In genomic region chr7:138734254-138734653, GRCm38 (mm10) we compare ENCODE assay signal across 8 mouse cellular contexts.
DNase-seq lines count a peak whose midpoint lies in the region; ATAC-seq and TF ChIP-seq lines count a peak whose summit lies in the region.

No protein-coding gene starts in this region.

- TF ChIP-seq EP300 in liver, postnatal 0 days (IDR thresholded peaks at IDR 0.05; ENCODE audit: low read depth) = no peak

- H3K36me3 ChIP-seq in liver, postnatal 0 days (replicated peaks; ENCODE audit: insufficient read depth, low read length) = no peaks in the 10 kb centered on the region

- no peaks in the 10 kb centered on the region for H3K27me3 ChIP-seq in liver, postnatal 0 days (ENCODE audit: insufficient read depth, low read length)

- no peaks in the 10 kb centered on the region for H3K9me3 ChIP-seq in liver, postnatal 0 days (ENCODE audit: low read length)

- peak; percentile 28 for DNase-seq in gastrocnemius, postnatal 14 days
- no peak for DNase-seq in gastrocnemius, adult 18-20 months (ENCODE audit: low spot score)
- DNase-seq in ovary, postnatal 36 days (ENCODE audit: low spot score) = peak; percentile 28
- DNase-seq in ovary, adult 18-20 months (ENCODE audit: low spot score) = no peak
- DNase-seq in adrenal gland, postnatal 36 days = peak; percentile 38 to 52
- peak; percentile 21 to 39 for DNase-seq in frontal cortex, postnatal 36 days (ENCODE audit: low spot score in 2 of 2)
- DNase-seq in liver, postnatal 0 days = peak; percentile 24
- peak; percentile 5 for DNase-seq in yolk sac, embryonic 10.5 days (ENCODE audit: low spot score)

- peak; percentile 52 for TF ChIP-seq CTCF in liver, postnatal 0 days (IDR thresholded peaks at IDR 0.05; ENCODE audit: low read depth)

- no peak overlapping the region for H3K9ac ChIP-seq in liver, postnatal 0 days (replicated peaks)

- no peaks in the 10 kb centered on the region for H3K4me1 ChIP-seq in liver, postnatal 0 days (ENCODE audit: insufficient read depth)

- ATAC-seq in liver, postnatal 0 days = no peak

- H3K4me2 ChIP-seq in liver, postnatal 0 days (ENCODE audit: low read depth, low read length) = no peak overlapping the region

- no peak overlapping the region for H3K4me3 ChIP-seq in liver, postnatal 0 days (ENCODE audit: low read depth, low read length)

- no peak overlapping the region for H3K27ac ChIP-seq in liver, postnatal 0 days (ENCODE audit: low read depth)

- WGBS in liver, postnatal 0 days (ENCODE audit: insufficient replicate concordance) = 27% methylated on average over 4 of the region's 4 CpGs

- intact Hi-C loops in gastrocnemius, postnatal 14 days (cut with DNase I; ENCODE audit: low total_unique reads) = loop anchor here (5.0 kb wide), 1 partner anchor 93 kb away; no protein-coding TSS in a partner anchor

Comparison
In these comparisons a context has a peak if more than half of its experiments do, and no peak if none do; other contexts are left out.
1. DNase-seq: peak in gastrocnemius, postnatal 14 days (single experiment), ovary, postnatal 36 days (single experiment), adrenal gland, postnatal 36 days (2 of 2), frontal cortex, postnatal 36 days (2 of 2), liver, postnatal 0 days (single experiment) and yolk sac, embryonic 10.5 days (single experiment); none in gastrocnemius, adult 18-20 months (single experiment) and ovary, adult 18-20 months (single experiment).